Mouse (Mus musculus) bone marrow, adult 2 months (tissue): Measurements from ENCODE around the gene Phyh.
"Not testable (repeated sequence)": the region's sequence is repeated elsewhere in the genome, so short reads cannot be mapped to it uniquely, and the experiment has no call there.

Experiments used
- CTCF ChIP-seq: fragments of 200-500 bp; IDR thresholded peaks from 2 replicates; pipeline ENCODE4 v1.5.1; 2011; ENCODE audit warnings: low read length, control low read depth; ENCODE audit not compliant: control insufficient read depth, insufficient read depth
- POLR2A ChIP-seq: fragments of 200-500 bp; IDR thresholded peaks from 2 replicates; pipeline ENCODE4 v1.6.1; 2011; ENCODE audit warnings: low read depth, mild to moderate bottlenecking, control low read depth, low read length, borderline replicate concordance; ENCODE audit not compliant: control insufficient read depth

DNA sequence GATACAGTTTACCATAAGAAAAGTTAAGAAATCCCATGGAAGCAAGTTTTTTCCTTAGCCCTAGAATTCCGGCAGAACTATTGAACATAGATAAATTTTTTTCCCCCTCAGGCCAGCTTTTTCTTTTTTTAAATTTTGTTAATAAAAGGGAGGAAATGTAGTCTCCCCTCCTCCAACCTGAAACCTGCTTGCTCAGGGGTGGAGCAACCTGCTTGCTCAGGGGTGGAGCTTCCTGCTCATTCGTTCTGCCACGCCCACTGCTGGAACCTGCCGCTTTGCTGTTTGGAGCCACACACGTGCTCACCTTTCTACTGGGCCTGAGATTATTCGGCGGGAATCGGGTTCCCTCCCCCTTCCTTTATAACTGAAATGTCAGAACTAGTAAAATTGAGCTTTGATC, 30.9 kb downstream of the Phyh start:
- TF ChIP-seq CTCF, POLR2A: not testable (repeated sequence)
